Mouse (Mus musculus): ENCODE results near the gene Men1.

DNA sequence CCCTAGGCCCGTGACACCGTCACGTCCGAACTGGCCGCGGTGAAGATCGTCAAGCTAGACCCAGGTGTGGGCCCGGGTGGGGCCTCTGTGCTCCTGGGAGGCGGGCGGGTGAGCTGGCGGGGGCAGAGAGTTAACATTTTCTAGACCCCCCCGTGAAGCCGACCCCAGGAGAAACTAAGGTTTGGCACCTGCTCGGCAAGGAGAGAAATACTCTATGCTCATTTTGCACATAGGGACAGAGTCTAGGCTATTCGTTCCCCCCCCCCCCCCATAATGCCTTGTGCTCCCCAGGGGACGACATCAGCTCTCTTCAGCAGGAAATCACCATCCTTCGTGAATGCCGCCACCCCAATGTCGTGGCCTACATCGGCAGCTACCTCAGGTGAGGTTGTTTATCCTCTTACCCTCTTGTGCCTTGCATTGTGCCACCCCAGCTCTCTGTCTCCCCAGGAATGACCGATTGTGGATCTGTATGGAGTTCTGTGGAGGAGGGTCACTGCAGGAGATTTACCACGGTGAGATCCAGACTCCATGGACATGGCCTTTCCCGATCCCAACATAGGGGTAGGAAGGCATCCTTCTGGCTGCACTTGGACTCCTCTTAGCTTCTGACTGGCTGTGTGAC is 6.8 kb downstream of the Men1 start:
- TF ChIP-seq POLR2A (IDR thresholded peaks at IDR 0.05; ENCODE audit: borderline replicate concordance, low read depth, low read length) (no peak), CTCF (IDR thresholded peaks at IDR 0.05; ENCODE audit: low read depth, low read length) (no peak)
